Mouse (Mus musculus) cerebellum, adult (tissue): ENCODE measurements around the gene Sct.
A peak's percentile ranks its signal among the peaks of the same experiment; 100 is the strongest.

ENCODE experiments used
- ATAC-seq: cut with Nextera tagmentation; 2 replicates; pipeline ENCODE4 v1.9.2; 2017; ENCODE audit warnings: mild to moderate bottlenecking, moderate library complexity, mixed read lengths; ENCODE audit not compliant: insufficient number of reproducible peaks, low FRiP score, low TSS enrichment

The Sct gene

GRCm38 (mm10) chr7:141292583-141293388, 13.9 kb upstream of the Sct start:
- ATAC-seq: no peak

DNA sequence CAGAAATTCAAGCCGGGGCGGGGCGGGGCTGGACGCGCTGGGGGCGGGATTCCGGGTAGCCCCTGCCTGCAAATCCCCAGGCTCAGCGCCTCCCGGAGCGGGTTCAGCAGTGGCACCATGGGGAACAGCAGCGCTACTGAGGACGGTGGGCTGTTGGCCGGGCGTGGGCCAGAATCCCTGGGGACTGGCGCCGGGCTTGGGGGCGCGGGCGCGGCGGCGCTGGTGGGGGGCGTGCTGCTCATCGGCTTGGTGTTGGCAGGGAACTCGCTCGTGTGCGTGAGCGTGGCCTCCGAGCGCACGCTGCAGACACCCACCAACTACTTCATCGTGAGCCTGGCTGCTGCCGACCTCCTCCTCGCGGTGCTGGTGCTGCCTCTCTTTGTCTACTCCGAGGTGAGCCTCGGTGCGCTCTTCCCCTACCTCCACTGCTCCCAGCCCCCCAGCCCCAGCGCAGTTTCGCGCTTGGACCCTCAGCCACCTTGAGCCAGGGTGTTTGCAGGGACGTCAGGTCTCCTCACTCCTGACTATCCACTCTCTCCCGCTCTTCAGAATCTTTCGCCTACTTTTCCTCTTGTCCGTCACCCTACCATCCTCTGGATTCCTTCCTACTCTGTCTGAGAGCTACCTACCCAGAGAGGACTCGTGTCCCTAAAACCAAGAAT, 13.1 kb upstream of the Sct start, which contains the start of gene Drd4:
Gene Drd4 (plus strand): TSS at position 86 of the 662 bp plus-strand sequence.
- ATAC-seq: no peak

DNA sequence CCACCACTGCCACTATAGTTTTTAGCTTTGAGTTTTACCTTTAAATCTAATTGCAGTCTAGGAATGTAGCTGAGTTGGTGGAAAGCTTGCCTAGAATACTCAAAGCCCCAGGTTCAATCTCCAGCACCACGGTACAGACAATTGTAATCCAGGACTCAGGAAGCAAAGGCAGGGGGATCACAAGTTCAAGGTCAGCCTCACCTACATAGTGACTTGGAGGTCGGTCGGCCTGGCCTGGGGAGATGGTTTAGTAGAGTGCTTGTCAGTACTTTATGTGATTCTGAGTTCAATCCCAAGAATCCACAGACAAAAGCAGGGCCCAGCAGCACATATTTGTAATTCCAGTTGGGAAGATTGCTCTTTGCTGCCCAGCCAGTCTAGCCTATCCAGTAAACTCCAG, 9.1 kb upstream of the Sct start:
- ATAC-seq: no peak

DNA sequence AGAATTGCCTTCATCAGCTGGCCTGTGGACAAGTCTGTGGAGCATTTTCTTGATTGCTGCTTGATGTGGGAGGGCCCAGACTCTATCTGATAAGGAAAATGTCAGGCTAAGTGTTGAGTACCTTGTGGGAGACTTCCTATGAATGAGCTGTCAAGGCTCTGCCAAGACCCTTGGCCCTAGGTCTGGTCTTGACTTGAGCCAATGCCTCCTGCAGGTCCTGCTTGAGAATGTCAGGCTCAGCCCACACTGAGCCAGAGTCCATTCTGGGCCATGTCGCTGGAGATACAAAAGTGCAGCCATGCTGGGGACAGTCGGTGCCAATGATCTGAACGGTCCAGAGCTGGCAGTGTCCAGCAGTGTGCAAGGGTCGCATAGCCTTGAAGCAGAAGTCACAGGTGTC, 3.8 kb upstream of the Sct start:
- no peak for ATAC-seq

GRCm38 (mm10) chr7:141281442-141281841, 2.5 kb upstream of the Sct start:
- ATAC-seq: no peak

DNA sequence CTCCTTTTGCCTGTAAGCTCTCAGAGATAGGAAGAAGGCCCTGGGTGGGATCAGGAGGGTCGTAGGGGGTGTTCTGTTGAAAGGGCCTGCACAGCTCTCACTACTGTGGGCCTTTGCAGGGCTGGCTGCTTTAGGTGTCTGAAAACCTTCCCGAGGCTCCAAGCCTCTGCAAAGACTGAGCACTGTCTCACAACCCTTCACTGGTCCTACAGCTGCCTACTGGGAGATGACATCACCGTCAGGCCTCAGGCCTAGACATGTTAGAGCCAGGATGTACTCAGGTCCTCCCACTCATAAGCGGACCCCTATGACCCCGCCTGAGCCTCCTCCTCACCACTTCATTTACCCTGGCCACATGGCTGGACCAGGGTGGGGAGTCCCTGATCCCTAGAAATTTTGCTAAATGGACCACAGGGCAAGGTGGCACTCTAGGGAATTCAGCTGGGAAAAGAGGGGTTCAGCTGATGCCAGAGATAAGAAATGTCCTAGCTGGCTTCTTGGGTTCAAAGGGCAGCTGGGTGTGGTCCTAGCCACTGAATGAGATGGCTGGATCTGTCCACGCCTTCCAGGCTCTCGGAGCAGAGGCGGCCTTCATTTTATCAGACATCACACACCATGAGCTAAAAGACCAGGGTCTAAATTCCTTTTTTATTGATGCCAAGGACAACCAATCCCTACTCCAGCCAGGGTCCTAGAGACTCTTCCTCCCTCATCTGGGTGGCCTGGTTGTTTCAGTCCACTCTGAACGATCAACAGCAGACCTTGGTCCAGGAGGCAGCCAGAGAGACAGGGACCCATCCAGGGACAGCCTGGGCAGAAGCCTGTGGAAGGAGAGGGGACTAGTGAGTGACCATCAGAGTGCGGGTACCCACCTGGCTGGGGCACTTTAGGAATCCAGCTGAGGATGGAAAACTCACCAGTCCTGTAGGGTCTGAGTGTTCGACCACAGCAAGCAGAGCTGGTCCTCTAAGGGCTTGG, 943 bp downstream of the Sct start:
- no peak for ATAC-seq

DNA sequence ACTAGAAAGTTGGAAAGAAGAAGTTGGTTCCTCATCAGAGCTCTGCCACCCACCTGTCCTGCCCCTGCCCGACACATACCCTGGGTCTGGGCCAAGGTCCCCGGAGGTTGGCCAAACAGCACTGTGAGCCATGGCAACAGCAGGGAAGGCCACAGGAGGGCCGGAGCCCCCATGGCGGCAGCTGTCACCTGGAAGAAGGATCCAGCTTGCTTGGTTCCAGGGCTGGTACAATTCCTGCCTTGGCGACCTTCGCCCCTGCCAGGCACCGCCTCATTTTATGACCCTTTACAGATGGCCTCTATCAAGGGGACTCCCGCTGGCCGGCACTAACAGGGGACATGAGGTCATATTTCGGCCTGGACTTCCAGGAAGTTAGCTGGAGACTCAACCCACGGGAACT, 2.4 kb downstream of the Sct start, which contains the start of gene Cdhr5:
Gene Cdhr5 (minus strand): TSS at position 241 of the 400 bp plus-strand sequence.
- ATAC-seq: no peak

- ATAC-seq: no peak
These were observed 3.6 kb downstream of the Sct start for GRCm38 (mm10) chr7:141275356-141275755.

GRCm38 (mm10) chr7:141270631-141271030, 8.3 kb downstream of the Sct start:
- no peak for ATAC-seq

DNA sequence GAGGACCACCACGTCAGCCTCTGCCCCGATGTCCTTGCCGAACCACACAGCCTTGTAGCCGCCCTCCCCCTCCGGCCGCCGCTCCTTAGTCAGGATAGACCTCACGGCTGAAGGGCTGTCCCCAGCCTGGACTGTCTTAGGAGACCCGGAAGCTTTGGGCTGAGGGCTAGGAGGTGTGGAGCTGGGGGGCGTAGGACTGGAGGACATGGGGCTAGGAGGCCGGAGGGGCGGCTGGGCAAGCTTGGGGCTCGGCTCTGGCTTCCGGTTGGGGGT, 9.7 kb downstream of the Sct start:
- ATAC-seq: no peak

- ATAC-seq: no peak
These were observed 10.3 kb downstream of the Sct start for GRCm38 (mm10) chr7:141268466-141269272.

- ATAC-seq: peak; percentile 59; the same call in 1 of the 2 replicates
These were observed 13.0 kb downstream of the Sct start, which contains the start of gene Irf7 for GRCm38 (mm10) chr7:141265739-141266561. Gene Irf7 (minus strand): TSS chr7:141266481.

GRCm38 (mm10) chr7:141265411-141265738, 13.6 kb downstream of the Sct start:
- ATAC-seq: no peak

- ATAC-seq: peak; percentile 41; the same call in 1 of the 2 replicates
These were observed 14.0 kb downstream of the Sct start for GRCm38 (mm10) chr7:141264761-141265410.

GRCm38 (mm10) chr7:141264041-141264700, 14.8 kb downstream of the Sct start:
- ATAC-seq: no peak

GRCm38 (mm10) chr7:141263640-141264039, 15.3 kb downstream of the Sct start:
- no peak for ATAC-seq

- no peak for ATAC-seq
These were observed 17.5 kb downstream of the Sct start for GRCm38 (mm10) chr7:141261480-141261879.

GRCm38 (mm10) chr7:141256159-141256558, 22.8 kb downstream of the Sct start:
- ATAC-seq: no peak
